Mouse (Mus musculus): Measurements from ENCODE around the gene Plau.

- no peak for TF ChIP-seq CTCF (IDR thresholded peaks at IDR 0.05; ENCODE audit: borderline replicate concordance, insufficient read depth, low read length)
- no peak for TF ChIP-seq POLR2A (IDR thresholded peaks at IDR 0.05; ENCODE audit: low read depth, low read length)
These were observed 49.8 kb downstream of the Plau start for GRCm38 (mm10) chr14:20886266-20886665.
